Mouse (Mus musculus): ENCODE results near the gene Celf2.

Celf2 gene

DNA sequence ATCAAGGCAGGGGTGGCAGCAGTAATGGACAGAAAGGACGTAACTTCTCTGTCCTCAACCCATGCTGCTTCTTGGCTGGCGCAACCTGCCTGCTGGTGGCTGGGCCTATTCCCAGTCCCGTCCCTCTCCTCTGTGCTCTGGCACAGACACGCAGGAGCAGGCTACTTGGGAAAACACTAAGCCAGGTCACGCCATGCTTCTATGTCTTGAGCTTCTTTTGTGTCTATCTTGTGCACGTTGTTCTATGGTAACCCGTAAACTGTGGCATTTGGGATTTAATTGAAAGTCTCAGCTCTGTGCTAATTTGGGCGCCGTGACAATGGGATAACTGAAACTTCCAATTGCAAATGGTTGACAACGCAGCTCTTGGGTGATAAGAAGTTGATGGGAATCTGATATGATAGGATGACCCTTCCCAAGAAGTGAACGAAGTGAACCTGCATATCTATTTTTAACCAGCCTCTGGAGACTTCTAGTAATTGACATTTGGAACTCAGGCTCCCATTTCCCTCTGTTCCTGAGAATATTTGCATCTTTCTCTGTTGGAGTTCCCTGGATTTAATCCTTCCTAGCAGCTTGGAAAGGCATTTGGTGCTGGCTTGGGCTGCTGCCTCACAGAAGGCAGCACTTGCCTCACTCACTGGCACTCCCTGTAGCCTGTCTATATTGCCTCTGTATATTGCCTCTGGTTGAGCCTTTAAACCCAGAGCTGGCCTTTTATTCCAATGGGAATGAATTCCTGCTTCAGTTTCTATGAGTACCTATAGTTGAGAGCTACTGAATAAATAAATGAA, 335.9 kb downstream of the Celf2 start:
- DNase-seq, result peak; percentile 72

DNA sequence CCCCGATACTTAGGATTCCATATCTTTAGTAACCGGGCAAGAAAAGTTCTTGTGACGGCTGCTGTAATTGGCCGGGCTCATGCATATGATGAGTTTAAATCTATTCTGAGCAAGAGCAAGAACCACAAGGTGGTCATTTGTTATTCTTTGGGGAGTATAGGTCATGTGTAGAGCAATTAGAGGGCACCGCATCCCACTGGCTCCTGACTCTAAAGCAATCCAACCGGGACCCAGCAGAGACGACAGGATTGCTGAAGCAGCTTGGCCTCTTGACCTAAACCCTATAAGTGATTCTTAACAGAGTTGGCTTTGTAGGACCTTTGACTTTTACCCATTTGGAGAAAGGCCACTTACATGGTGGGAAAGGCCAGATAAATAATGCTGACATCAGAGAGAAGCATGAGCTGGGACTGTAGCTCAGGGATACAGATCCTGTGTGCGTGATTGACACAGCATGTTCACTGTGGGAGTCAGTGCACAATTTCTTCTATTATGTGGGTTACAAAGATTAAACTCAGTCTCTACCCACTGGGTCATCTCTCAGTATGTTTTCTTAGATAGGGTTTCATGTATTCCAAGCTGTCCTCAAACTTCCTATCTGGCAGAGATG, 338.2 kb downstream of the Celf2 start:
- DNase-seq, result no peak

DNA sequence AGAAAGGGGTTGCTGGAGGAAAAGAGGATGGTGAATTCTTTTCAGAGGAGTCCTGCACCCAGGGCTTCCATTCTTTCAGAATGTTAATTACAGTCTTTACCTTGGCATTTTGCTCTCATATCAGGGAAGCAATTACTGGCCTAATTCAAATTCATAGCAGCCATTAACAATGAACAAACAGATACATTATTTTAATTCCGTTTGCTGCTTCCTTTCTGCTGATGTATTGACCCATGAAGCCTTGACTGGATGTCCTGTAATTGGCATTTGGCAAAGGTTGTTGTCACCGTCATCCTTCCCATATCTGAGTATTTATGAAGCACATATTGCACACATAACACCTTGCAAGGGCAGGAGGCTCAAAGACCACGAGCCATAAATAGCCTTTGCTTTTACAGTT, 343.6 kb downstream of the Celf2 start:
- DNase-seq, result no peak

DNA sequence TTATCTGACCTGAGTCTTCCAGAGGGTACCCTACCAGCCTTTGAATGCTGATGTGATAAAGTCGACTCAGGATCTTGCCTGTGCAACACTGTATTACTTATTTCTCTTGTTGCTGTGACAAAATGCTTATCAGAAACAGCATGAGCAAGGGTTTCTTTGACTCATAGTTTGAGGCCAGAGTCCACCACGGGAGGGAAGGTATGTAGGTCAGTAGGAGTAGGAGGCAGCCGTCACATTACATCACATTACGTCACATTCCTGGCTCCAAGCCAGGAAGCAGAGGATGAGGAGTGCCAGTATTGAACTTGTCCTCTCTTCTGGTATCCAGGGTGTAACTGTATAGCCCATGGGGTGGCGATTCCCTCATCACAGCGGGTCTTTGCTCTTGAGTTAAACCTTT, 349.3 kb downstream of the Celf2 start:
- no peak for DNase-seq

DNA sequence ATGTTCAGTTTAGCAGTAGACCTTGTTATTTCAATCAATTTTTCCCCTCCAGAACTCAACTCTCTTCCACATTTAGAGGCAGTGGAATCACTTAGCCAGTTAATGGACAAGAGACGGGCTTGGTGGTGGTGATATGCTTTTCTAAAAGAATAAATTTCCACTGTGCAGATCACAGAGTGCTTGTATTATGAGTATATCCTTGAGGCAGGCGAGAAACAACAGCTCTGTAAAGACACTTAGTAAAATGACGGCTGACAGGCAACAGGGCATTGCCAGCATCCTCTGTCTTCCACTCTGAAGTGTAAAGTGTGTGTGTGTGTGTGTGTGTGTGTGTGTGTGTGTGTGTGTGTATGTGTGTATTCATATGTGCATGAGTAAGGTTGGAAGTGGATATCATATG, 362.1 kb downstream of the Celf2 start:
- no peak for DNase-seq

DNA sequence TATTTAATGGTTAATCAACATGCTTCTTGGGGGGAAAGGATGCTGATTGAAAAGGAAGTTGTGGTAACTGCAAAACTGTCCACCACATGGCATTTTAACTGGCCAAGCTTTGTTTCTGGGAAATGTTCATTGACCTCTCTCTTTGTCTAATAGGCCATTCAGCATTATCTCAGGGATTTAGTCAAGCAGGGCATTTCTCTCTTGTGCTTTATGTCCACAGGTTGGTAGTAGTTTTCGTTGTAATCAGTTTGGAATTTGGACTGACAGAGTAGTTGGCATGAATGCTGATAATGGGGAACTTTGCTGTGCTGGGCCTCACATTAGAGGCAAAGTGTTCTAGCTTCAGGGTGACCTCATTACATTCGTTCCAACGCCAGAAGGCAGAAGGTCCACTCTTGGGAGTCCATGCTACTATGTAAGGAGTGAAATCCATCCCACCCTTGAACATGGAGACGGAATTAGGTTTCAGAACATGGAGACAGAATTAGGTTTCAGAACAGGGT, 363.8 kb downstream of the Celf2 start:
- no peak for DNase-seq

DNA sequence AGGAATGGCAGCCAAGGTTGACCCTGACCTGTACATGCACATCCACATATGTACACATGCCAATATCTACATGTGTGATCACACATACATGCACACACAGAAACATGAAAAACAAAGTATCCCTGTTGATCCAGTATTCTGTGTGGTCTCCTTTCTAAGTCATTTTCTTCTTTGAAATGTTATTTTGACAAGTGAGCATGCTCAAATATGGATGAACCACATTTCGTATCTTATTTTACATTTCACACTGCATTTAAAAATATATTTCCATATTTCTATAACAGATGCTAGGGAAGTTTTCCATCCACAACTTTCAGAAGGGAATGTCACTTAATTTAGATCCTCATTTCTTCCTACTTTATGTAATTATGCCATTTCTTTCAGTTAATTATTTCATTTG, 364.5 kb downstream of the Celf2 start:
- DNase-seq, result no peak

DNA sequence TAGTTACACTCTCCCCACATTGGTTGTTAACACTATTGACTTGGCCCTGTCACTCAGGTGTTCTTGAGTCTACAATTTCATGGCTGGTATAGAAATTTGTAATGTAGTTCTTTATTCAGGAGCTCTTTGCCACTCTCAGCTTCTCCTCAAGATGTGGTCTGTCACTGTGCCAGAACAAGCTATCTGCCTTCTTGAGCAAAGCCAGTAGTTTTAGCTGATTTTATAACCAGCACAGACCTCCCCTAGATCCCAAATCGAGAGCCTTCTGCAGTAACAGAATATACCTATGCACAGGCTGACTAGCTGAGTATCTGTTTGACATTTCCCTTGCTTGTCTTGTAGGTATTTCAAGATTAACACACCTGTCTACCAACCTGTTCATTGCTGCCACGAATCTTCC, 386.0 kb downstream of the Celf2 start:
- no peak for DNase-seq

DNA sequence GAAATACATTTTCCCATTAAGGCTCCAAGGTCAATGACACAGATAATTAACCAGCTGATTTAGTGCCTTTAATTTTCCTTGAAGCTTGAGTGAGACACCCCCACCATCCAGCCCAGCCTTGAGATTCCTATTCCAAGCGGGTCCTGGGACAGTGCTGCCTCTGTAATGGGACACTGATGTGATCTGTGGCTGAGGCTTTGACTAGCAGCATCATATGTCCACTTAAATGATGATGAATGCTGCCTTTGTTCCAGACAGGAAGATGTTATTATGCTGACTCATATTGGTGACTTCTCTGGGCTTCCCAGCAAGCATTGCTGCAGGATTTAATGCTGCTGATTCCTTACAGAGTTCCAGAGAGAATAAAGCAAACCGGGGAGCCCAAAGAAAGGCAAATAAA, 393.6 kb downstream of the Celf2 start:
- no peak for DNase-seq

DNA sequence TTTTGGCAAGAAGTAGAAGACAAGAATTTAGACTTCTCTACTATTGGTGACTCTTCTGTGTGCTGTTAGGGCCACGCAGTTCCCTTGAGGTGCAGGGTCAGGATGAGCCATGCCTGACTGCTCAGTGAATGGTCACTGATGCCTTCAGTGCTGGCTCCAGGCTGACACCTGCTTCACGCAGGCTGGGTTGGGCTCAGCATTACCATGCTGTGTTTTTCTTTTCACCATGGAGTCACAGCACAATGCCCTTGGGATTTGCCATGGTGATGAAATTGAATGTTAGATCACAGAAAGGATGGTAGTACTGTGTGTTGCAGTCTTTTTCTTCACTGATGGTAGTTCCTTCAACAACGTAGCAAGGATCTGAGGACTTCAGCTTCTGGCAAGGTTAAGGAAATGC, 394.2 kb downstream of the Celf2 start:
- no peak for DNase-seq

DNA sequence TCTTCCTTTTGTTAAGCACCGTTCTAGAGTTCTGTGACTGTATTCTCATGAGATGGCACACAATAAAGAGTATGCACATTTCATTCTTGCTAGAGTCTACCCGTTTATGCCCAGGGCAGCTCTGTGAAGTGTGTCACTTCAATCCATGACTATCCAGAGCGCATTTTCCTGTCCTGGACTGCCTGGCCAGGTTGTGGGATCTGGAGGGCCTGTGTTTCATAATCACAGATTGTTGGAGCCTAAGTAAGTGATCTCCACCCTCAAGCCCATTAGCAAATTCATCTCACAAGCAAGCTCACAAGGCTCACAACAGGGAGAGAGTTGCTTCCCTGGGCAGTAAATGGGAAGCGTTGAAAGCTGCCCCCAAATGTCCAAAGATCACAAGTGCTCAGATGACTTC, 395.6 kb downstream of the Celf2 start:
- DNase-seq, result no peak

DNA sequence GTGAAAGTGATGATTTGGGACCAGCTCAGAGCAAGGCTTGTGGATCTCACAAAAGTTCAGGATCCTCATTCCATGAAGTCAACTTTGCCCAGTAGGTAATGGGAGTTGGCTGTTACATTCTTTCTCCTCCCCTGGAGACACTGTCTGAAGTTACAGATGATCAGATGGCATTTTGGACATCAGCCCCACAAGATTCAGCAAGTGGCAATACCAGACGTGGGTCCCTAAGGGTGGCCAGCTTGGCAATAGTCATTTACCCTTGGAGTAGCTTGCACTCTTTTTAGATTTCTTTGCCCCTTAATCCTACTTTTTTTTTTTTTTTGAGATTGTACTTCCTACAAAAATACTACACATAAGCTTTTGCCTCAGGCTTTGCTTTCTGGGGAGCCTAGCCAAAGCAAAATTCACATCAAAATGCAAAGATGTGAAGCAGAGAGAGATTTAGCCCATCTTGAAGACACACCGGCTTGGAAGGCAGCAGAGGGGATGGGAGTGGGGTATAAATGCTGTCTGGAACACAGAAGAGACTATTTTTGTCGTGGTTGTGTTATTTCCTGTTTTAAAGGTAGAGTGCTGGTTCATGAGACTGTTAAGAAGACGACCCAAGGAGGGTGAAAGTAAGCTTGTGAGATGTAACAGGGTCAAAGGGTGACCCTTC, 397.1 kb downstream of the Celf2 start:
- no peak for DNase-seq

DNA sequence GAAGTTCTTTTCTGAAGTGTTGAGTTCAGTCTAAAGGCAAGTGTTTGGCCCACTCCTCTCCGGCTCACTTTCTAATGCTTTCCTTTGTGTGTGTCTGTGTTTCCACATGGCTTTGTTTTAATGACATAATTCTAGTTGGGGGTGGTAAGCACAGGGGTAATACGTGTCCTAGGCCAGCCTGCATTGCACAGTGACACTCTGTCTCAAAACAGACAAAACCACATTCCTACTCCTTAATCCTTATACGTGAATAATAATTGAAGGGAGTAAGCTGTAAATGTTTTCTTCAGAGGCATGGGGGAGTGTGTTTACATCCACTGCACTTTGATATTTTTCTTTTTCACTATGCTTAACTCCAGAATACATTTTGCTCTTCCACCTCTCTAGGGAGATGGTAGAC, 415.9 kb downstream of the Celf2 start:
- no peak for DNase-seq

DNA sequence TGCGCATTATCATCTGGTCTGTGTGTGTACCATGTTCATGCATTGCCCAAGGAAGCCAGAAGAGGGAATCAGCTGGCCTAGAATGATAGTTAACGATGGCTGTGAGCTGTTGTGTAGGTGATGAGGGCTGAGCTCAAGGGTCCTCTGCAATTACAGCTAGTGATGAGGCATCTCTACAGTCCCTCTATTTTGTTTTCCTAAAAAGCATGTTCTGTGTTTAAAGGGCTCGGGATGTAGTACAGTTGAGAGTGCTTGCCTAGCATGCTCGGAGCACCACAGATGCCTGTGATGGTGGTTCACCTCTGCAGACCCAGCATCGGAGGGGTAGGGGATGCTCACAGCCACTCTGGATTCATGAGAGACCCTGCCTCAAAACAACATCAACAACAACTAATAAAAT, 416.7 kb downstream of the Celf2 start:
- no peak for DNase-seq

DNA sequence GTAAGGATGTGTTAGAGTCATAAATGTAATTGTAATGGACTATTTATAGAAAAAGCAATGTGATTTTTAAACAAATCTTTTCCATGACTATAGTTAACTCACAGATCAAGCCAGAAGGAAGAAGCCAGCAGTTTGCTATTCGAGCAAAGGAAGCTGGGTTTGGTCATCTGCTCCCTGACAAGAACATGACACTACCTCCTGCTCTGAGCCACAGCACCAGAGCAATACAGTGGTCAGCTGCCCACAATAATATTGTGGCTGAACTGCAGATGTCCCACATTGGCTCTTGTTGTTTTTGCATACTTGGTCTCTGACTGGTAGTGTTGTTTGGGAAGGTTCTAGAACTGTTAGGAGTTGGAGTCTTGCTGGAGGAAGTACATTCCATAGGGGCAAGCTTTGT, 418.9 kb downstream of the Celf2 start:
- DNase-seq, result no peak

DNA sequence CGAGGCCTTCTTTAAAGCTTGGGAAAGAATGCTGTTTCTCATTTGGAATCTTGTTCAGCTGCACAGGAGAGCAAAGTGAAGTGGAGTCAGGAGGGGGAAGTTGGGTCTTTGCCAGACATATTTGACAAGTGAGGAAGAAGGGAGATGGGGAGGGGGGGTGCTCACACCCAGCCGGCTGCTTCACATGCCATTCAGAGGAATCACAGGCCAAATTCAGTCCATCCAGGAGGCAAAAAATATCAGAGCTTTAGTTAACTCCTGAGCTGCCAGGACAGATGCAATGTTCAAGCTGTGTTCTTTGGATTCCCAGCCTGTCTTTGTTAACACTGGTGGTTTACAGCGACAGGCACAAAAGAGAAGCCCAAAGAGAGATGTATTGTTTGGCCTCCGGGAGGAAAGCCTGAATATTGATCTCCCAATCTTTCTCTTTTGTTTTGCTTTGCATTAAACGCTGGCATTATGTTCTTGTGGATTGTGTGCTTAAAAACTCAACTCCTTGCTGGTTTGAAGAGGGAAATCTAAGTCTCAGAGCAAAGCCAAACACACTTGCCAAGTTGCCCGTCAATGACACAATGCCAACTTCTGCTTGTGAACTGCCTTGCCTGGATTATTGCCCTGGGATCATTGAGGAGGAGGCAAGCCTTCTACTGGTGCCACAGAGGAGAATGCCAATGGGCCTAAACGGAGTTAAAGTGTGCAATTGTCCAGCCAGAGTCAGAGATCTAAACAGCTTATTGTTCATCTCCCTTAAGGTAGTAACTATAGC, 420.1 kb downstream of the Celf2 start:
- peak; percentile 68 for DNase-seq

DNA sequence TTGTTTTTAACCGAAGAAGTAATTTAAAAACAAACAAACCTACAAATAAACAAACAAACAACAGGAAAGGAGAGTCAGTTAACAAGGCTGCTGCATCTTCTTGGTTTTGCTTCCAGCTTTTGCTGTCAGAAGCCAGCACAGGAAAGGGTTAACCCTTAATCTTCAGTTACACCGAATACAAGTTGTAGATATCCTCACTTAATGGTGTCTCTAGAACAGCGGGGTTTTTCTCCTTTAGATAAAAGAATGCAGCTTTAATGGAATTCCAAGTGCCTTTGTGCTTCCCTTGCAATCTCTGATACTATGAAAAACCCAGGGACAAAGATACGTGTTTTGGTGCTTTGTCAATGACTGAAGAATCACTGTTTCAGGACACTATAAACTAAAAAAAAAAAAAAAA, 420.8 kb downstream of the Celf2 start:
- DNase-seq, result no peak

DNA sequence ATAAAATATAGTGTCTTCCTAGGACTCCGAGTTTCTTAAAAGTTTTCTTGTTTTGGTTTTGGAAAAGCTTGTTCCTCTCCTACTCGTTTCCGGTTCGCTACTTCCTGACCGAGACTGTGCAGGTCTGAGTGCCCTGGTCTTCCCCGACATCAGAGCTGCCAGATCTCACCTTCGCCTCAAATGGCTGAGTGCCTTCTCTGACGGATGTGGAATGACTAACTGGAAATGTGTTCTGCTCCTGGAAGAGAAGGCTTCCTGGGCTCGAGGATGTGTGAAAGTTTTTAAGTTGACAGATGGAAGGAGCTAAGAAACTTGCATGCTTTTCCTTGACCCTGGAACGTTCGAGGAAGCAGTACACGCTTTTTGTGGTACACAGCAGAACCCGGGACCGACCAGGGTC, 421.9 kb downstream of the Celf2 start:
- DNase-seq, result no peak

DNA sequence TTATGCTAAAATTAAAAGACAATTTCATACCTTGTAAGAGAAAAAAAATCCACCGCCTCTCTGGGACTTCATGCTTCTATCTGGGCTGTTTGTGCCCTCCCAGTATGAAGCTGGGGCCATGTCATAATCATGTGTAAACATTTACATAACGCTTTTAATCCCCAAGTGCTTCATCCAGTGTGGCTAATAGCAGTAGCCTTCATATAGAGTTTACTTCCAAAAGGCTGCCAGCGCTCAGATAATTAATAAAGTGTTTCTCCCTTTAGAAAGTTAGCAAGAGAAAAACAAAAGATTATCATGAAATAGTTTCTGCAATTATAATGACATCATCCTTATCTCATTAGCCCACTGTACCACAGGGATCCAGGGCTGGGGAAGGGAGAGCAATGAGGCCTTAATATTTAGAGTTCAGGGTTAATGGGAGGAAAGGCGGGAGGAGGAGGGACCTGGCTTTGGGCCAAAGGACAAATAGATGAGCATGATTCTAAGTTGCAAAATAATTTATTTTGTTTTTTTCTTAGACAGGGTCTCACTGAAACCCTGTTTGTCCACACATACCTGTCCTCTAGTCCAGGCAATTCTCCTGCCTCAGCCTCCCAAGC, 425.8 kb downstream of the Celf2 start:
- no peak for DNase-seq

DNA sequence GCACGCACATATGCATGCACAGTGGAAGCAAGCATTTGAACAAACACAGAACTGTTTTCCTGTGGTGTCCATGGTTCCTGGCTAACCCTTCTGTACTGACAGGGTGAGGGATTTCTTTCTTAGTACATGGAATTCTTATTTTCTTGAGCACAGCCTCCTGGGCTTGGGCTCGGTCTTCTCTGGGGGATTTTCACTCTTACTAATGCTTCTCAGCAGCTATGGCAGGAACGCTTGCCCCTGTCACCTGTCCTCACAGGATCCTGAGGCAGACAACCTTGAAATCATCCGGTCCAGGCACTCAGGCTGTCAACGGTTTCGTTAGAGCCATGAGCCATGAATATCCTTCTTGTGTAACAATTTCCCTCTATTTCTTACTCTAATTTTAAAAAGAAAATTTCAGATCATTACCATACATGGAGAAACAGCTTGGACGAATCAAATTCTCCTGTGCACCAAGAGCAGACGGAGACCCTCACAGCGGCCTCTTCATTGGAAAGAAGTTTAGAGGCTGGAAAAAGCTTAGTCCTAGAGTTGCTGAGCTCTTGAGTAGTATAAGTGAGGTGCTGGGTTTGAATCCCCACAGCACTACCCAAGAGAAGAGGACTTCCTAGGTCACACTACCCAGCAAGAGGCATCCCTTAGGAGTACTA, 426.9 kb downstream of the Celf2 start:
- no peak for DNase-seq

DNA sequence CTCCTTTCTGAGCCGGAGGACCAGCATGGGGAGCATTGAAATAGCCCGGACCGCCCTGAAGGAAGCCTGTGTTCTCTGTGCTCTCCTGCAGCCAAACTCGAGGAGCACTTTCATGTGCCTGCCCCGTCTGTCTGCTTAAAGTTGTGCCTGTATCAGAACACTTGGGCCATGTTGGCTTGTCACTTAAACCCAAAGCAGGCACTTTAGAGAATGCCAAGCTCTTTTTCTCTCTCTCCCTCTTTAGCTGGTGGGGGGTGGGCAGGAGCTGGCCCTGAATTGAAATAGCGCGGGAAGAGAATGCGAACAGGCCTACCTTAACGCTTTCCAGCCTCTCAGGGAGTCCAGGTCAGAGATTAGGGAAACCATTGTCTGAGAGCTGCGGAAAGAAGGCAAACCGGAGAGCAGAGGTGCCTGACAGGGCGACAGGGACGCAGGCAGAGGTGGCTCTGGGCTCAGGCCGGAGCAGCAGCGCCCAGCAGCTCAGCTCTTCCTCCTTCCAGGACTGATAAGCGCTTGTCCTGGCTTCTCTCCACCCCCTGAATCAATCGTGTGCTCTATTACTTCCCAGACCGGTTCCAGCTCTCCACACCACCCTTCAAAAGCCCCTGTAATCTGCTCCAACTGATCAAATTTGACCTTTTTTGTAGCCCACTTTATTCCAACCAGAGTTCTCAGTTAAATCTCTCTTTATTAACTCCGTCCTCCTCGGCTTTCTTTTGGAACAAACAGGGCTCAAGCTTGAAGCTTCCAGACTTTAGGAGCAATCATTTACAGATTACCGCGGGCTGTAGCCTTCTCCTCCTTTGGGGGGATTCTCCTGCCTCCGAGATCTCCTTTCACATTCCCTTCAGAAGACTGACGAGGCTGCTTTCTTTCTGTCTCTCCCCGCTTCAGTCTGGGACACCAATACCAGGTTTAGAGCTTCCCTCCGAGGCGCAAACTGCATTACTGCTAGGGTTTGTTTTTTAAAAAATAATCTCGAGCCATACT, 428.3 kb downstream of the Celf2 start:
- no peak for DNase-seq

Data from layer of hippocampus, adult 9-11 months (tissue).